Mouse (Mus musculus) c-Kit-negative CD71-positive TER-119-positive erythroid progenitor cells, embryonic 14.5 days (primary cell): ENCODE measurements around the gene Pax1.

Experiments used
- DNase-seq: peaks from one replicate; pipeline ENCODE4 v3.0.0-alpha.2; 2013; ENCODE audit warnings: low read depth, low spot score

Pax1 gene

DNA sequence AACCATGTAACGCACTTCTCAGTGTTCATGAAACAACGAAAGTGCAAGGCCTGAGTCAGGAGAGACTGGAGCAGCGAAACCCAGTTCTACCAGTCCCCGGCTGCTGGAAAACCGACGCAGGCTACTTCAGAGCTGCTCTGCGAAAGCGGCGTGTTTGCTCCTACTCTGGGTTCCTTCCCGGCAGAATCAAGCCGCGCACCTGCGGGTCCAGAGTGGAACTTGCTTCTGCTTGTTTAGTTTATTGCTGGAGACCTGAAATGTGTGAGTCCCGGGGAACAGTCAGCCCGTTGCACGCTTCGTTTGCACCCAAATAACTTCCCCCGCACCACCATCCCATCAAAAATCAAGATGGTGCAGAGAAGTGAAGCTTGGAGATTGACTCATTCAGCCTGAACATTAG lies at the start of gene Pax1:
Gene Pax1, plus strand, starts transcription at position 345 of the 400 bp plus-strand sequence.
- no peak for DNase-seq

GRCm38 (mm10) chr2:147321036-147321435 lies 40.7 kb upstream of the Pax1 start:
- no peak for DNase-seq

DNA sequence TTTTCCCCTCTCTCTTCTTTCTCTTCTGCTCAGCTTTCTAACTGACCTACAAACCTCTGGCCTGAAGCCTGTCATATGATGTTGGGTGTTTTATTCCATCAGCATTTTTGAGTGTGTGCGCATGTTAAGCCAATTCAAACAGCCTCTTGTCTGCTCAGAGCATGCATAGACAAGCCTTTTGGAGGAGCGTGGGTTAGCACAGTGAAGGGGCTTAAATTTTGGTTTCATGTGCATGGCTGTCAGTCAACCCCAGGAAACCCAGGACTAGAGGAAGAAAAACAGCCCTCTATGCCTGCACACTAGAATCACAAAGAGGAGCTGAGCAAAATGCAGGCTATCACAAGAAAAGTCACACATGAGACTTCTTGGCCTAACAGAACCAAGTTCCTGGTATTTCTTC lies 36.5 kb upstream of the Pax1 start:
- DNase-seq = no peak

- no peak for DNase-seq
Measured at GRCm38 (mm10) chr2:147332731-147333130, 29.0 kb upstream of the Pax1 start.

GRCm38 (mm10) chr2:147338729-147339128 lies 23.0 kb upstream of the Pax1 start:
- no peak for DNase-seq

GRCm38 (mm10) chr2:147339796-147340195 lies 21.9 kb upstream of the Pax1 start:
- DNase-seq = no peak

- no peak for DNase-seq
Measured at GRCm38 (mm10) chr2:147342198-147342597, 19.5 kb upstream of the Pax1 start.

GRCm38 (mm10) chr2:147359716-147360115 lies 2.0 kb upstream of the Pax1 start:
- DNase-seq = no peak

DNA sequence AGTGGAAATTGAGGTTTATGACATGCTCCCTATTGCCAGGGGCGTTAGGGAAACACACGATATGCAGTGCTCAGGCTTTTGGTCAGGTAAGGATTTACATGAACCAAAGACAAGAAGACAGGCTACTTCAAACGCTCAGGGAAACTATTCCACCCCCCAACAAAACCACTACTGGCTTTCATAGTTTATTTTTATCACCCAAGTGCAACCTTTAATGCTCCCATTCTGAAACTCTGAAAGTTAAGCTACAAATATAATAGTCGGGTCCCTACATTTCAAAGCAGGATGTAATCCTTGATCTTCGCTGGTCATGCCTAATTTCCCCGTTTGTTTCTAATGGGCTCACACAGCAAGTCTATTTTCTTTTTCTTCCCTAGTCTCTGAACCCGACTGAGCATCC lies 1.3 kb upstream of the Pax1 start:
- DNase-seq = no peak

DNA sequence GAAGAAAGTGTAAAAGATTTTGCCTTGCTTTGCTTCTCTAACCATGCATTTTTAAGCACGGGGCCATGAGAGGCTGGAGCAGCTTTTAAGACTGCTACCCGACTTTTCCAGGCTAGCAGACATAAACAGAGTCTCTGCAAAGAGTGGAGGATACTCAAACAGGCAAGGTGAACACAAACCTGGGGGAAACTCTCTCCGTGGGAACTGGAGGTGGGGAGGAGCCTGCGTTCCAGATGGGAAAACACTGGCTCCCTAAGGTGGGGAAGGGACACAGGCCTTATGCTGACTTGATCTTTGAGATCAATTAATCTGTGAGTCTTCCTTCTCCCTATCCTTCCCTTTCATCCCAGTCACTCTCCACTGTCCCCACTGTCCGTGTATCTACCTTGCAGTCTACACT lies 869 bp upstream of the Pax1 start:
- no peak for DNase-seq

DNA sequence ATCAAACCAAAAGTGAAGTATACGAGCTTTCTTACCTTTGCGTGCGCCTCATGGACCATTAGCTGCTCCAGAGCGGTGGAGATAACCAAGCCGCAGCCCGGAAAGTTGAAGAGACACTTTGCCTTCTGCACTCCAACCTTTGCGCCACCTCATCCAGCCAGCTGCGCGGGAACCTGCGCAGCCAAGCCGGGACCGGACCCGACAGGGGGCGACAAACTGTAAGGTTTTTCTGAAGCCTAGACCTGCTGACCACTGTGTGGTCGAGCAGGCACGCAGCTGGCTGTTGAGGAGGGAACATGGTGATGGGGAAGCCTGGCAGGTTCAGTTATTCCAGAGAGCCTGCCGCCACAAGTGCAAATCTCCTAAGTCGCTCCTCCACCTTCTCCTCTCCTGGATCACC lies 591 bp downstream of the Pax1 start:
- no peak for DNase-seq

- no peak for DNase-seq
Measured at GRCm38 (mm10) chr2:147363401-147364130, 1.8 kb downstream of the Pax1 start.

DNA sequence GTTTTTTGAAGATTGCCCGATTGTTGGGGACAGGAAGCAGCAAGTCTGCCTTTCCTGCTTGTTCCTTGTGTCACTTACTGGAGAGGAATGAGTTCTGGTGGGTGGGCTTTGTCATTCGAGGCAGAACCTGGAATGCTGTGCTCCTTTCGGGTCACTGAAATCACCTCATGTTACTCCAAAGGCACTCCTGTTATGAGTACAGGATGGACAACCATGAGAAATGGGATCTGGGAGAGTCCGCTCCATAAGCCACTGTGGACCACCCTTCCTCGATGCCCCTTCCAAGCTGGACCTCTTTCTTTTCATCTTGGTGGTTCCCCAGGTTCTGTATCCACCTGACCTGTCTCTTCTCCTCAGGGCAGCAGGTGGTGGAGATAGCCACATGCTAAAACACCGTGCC lies 2.5 kb downstream of the Pax1 start:
- no peak for DNase-seq

GRCm38 (mm10) chr2:147364982-147365907 lies 3.5 kb downstream of the Pax1 start:
- DNase-seq = no peak

DNA sequence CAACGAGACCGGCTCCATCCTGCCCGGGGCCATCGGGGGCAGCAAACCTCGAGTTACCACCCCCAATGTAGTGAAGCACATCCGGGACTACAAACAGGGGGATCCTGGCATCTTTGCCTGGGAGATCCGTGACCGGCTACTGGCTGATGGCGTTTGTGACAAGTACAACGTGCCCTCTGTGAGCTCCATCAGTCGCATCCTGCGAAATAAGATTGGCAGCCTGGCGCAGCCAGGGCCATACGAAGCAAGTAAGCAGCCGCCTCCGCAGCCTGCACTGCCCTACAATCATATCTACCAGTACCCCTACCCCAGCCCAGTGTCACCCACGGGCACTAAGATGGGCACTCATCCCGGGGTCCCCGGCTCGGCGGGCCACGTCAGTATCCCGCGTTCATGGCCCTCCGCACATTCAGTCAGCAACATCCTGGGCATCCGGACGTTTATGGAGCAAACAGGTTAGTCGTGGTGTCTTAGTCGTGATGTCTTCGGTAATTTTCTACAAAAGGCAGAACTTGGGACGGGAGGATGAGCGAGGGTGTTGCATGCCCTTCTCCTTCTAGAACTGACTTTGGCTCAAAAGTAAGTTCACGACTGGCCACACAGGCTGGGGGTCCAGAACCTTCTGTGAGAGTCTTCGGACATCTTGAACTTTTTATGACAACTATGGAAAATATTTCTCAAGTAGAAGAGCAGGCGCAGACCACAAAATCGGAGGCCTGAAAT lies 4.3 kb downstream of the Pax1 start:
- DNase-seq = no peak

- DNase-seq = no peak
Measured at GRCm38 (mm10) chr2:147367246-147367820, 5.6 kb downstream of the Pax1 start.

DNA sequence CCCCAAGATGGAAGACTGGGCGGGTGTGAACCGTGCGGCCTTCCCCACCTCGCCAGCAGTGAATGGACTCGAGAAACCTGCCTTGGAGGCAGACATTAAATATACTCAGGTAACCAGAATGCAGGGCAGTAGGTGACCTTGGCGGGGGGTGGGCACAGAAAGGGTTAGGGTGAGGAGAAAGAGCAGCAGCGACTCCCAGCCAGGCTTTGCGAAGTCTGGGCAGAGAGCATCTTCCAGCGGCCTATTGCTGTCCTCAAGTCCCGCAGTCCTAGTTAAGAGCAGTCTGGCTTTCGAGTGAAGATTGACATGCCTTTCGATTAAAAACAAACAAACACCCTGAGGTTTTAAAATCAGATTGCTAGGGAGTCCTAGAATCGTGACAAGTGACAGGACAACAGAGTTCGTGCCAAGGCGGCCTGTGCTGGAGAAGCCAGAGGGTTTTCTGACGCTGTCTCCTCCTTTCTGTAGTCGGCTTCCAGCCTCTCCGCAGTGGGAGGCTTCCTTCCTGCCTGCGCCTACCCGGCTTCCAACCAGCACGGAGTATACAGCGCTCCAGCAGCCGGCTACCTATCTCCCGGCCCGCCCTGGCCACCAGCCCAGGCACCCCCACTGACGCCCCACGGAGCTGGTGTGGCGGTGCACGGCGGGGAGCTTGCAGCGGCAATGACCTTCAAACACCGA lies 6.3 kb downstream of the Pax1 start:
- no peak for DNase-seq

DNA sequence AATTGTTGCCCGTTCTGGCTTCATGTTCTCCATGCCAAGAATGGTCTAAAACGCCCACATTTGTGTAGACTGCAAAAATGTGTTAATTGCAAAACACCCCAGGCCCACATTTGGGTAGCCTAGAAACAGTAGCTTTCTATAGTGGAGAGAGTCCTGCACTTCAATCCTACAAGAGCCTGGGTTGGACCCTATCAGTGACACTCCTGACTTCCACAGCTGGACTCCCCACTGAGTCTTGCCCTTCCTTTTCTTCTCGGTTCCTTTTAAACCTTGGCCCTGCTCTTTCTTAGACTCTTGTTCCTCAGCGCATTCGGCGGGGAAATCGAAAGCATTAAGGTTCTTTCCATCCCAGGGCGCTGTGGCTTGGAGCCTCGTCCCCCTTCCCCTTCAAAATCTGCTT lies 7.8 kb downstream of the Pax1 start:
- no peak for DNase-seq

DNA sequence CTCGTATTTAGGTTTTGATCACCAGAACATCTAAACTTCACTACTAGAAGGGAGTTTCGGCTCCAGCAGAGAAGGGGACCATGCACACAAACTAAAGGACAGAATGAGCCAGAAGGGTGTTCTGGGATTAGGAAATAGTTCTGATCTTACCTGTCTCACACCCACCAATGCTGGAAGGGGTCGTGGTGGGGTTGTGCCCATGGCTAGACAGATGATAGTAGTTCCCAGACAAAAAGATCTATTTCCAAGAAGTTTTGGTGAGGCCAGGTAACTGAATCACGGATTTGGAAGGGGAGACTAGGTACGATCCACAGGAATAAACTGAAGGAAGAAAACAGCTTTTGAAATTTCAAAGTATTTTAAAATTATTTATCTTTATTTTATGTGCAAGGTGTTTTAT lies 8.4 kb downstream of the Pax1 start:
- DNase-seq = no peak

DNA sequence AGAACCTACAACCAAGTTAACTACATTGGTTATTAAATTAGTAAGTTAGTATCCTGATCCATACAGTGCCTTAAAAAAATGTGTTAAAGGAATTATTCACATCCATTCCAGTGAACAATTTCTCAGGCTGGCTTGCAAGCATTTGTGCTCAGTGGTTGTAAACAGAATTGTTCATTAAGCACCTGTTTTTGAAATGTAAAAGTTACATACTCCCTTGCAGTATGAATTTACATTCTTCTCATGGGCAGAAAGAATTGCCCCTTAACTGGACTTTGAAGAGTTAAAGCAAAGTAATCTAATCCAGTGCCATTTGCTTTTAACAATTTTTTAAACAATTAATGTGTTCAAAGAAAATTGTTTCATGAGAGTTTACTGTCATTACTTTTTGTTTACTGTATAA lies 9.6 kb downstream of the Pax1 start:
- DNase-seq = no peak

DNA sequence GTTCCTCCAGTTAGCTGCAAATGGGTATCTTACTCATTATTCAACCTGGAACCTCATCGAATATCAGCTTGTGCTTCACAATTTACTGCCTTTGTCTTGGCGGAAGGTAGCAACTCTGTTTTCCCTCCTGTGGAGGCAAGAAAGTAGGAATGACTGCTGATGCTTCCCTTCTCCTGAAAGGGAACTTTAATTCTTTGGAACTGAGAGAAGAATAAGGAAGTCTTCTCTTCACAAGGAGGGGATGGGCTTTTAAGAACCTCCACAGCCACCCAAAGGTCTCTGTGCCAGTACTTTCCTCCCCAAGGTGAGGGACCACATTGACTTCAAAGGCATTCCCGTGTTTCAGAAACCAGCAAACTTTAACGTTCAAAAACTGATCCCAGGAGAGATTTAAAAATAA lies 10.1 kb downstream of the Pax1 start:
- DNase-seq = no peak
